Mouse (Mus musculus): ENCODE measurements around the gene Car2. TPM values are rescaled to one million over a fixed set of nuclear protein-coding genes. Genes with fewer than 3 reads are reported as not detected.

Gene Car2
- 19.4 and 22.0 TPM in 2 replicates for polyA plus RNA-seq (2015; fragmentation: Nextera tagmentation; extraction: Ambion mirVana)

DNA sequence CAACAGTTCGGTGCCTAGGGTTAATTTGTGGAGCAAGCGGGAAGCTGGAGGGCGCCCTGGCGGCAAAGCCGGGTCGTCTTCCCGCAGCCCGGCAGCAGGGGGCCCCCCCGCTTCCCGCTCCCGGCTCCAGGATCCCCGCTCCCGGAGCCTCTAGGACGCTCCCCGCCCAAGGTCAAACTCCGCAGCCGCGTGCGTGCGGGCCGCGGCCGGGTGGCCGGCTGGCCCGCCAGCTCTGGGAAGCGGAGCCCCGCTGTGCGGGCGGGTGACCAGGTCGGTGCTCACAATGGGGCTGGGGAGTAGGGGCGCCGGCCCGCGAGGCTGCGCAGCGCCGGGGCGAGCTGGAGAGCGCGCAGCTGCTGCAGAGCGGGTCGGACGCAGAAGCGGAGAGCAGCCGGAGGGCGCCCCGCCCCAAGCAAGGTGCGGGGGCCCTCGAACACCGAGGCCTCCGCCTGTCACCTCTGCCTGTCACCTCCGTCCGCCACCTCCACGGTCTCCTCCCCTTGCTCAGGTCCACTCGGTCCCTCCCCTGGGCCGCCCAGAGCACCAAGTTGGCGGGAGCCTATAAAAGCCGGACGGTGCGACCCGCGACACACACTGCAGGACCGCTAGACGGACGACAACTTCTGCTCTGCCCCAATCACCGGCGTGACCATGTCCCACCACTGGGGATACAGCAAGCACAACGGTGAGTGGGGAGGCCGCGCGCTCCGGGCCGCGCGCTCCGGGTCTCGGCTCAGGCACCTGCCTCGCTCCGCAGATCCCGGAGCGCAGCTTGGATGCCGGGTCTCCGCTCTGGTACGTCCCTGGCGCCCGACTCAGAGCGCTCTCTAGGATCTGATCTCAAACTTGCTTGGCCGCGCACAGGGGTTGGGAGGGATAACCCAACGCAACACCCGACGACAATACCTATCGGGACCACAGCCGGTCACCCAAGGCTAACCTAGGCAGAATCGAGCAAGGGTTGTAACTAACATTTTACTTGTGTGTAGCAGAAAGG is at the start of gene Car2:
Gene Car2 (plus strand): TSS at position 172 of the 997 bp plus-strand sequence.
- WGBS: under 1% methylated on average over 73 of the region's 95 CpGs
- Histone ChIP-seq H3K4me1 (ENCODE audit: control insufficient read depth, insufficient read depth, low read length) (peaks cover 2% of the 10 kb centered on the region; the same call in 1 of the 2 replicates), H3K4me2 (ENCODE audit: low read length) (peak within 1 kb of the TSS; percentile 82), H3K9me3 (replicated peaks; ENCODE audit: control insufficient read depth, low read length, poor library complexity, severe bottlenecking) (no peaks in the 10 kb centered on the region), H3K36me3 (ENCODE audit: control insufficient read depth, insufficient read depth, low read length) (no peaks in the 10 kb centered on the region), H3K27me3 (ENCODE audit: control insufficient read depth, insufficient read depth, low read depth, low read length) (peaks cover 2% of the 10 kb centered on the region; the same call in 1 of the 2 replicates), H3K9ac (ENCODE audit: low read depth, low read length) (peak within 1 kb of the TSS; percentile 82), H3K27ac (ENCODE audit: low read length) (peak within 1 kb of the TSS; percentile 69), H3K4me3 (ENCODE audit: low read depth, low read length) (peak within 1 kb of the TSS; percentile 94)
- peak; percentile 91 for ATAC-seq

DNA sequence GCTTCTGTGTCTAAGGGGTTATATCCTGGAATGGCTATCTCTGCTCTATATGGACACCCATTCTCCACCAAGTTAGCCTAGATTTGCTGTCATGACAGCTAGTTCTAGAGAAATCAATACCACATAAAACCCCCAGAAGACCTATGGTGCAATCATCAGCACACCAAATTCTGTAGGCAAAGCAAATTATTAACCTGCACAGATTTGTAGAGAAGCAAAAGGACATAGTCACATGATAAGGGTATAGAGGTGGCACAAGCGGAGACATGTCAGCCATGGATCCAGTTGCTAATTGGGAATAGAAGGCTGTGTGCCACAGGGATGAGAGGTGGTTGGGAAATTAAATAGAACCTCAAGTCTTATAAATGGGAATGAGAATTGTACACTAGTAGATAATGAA is 47.1 kb upstream of the Car2 start:
- no peak overlapping the region for H3K4me3 ChIP-seq (ENCODE audit: low read depth, low read length)
- 95% methylated on average over 1 of the region's 1 CpGs for WGBS

DNA sequence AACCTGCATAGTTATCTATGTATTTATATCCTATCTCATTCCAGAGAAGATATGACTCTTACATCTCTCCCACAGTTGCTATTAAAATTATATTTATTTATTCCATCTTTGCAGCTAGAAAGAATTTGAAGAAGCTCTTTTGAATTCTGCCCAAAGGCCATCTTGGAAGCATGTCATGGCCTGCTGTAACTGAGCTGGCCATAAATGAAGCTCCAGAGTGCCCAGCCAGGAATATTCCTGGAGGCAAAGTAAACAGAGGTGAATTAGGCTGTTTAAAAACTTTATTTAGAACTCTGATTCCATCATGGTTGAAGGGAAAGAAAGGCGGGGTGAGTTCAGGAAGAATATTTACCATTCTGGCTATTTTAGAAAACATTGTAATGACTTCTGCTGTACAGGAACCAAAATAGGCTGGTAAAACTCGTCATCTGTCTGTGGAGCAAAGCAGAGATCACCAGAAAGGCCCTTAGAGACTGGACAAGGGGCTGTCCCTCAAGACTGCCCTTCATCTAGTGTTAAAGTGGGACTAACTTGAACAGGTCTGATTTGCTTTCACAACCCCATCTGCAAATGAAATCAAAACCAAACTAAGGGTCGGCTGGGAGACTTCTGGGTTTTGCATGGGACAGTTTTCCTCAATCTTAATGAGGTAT is 46.5 kb upstream of the Car2 start:
- ATAC-seq: no peak
- WGBS: 87% methylated on average over 3 of the region's 3 CpGs
- Histone ChIP-seq H3K4me3 (ENCODE audit: low read depth, low read length) (no peak overlapping the region), H3K27me3 (ENCODE audit: control insufficient read depth, insufficient read depth, low read depth, low read length) (no peaks in the 10 kb centered on the region), H3K27ac (ENCODE audit: low read length) (no peak overlapping the region), H3K4me1 (ENCODE audit: control insufficient read depth, insufficient read depth, low read length) (no peaks in the 10 kb centered on the region), H3K4me2 (ENCODE audit: low read length) (no peak overlapping the region), H3K9ac (ENCODE audit: low read depth, low read length) (no peak overlapping the region), H3K36me3 (ENCODE audit: control insufficient read depth, insufficient read depth, low read length) (no peaks in the 10 kb centered on the region), H3K9me3 (replicated peaks; ENCODE audit: control insufficient read depth, low read length, poor library complexity, severe bottlenecking) (no peaks in the 10 kb centered on the region)

More for the DNA sequence above, 47.1 kb upstream of the Car2 start:
- Histone ChIP-seq H3K36me3 (ENCODE audit: control insufficient read depth, insufficient read depth, low read length) (no peaks in the 10 kb centered on the region), H3K4me2 (ENCODE audit: low read length) (no peak overlapping the region), H3K9me3 (replicated peaks; ENCODE audit: control insufficient read depth, low read length, poor library complexity, severe bottlenecking) (no peaks in the 10 kb centered on the region), H3K27ac (ENCODE audit: low read length) (no peak overlapping the region), H3K27me3 (ENCODE audit: control insufficient read depth, insufficient read depth, low read depth, low read length) (no peaks in the 10 kb centered on the region), H3K4me1 (ENCODE audit: control insufficient read depth, insufficient read depth, low read length) (no peaks in the 10 kb centered on the region), H3K9ac (ENCODE audit: low read depth, low read length) (no peak overlapping the region)
- ATAC-seq: no peak

DNA sequence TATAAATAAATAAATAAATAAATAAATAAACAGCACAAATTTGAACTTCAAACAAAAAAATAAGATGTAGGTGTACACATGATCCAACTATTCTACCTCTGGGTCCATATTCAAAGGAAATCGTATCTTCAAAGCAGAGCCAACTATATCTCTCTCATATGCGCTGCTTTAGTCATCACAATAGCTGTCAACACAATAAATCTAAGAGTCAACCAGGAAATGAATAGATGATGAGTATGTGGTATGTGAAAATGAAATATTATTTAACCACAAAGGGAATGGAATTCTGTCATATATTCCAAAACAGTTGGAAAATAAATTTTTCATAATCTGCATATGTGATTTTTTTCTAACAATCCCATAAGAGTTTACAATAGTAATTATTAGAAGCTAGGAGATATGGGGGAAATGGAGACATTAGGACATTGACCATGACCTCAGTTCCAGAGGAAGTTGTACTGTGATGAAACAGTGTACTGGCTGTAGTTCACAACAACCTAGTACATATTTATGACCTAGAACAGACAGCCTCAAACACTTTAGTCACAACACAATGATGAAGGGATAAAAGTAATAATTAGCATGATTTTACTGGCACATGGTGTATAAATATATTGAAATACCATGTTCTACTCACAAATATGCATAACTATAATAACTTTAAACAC is 37.4 kb upstream of the Car2 start:
- Histone ChIP-seq H3K4me1 (ENCODE audit: control insufficient read depth, insufficient read depth, low read length) (no peaks in the 10 kb centered on the region), H3K4me3 (ENCODE audit: low read depth, low read length) (no peak overlapping the region), H3K4me2 (ENCODE audit: low read length) (no peak overlapping the region), H3K9me3 (replicated peaks; ENCODE audit: control insufficient read depth, low read length, poor library complexity, severe bottlenecking) (no peaks in the 10 kb centered on the region), H3K36me3 (ENCODE audit: control insufficient read depth, insufficient read depth, low read length) (no peaks in the 10 kb centered on the region), H3K9ac (ENCODE audit: low read depth, low read length) (no peak overlapping the region), H3K27ac (ENCODE audit: low read length) (no peak overlapping the region), H3K27me3 (ENCODE audit: control insufficient read depth, insufficient read depth, low read depth, low read length) (no peaks in the 10 kb centered on the region)
- 93% methylated on average over 2 of the region's 2 CpGs for WGBS
- ATAC-seq: no peak

DNA sequence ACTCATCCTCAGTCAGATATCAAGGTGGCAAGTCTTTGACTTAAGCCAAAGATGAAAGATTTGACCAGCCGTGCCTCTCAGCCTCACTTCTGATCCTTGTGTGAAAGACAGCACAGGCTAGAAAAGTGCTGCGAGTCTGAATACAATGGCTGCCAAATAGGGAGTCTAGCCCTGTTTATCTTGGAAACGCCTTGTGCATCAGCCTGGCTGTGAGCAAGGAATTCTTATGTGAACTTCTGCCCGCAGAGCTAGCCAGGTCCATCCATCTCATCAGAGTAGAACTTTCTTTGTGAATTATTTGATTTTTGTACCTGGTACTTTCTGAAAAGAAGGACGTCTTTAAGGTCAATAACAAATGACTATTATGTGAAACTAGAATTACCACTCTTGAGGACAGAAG is 32.1 kb upstream of the Car2 start:
- Histone ChIP-seq H3K4me3 (ENCODE audit: low read depth, low read length) (no peak overlapping the region), H3K9me3 (replicated peaks; ENCODE audit: control insufficient read depth, low read length, poor library complexity, severe bottlenecking) (no peaks in the 10 kb centered on the region), H3K36me3 (ENCODE audit: control insufficient read depth, insufficient read depth, low read length) (no peaks in the 10 kb centered on the region), H3K4me1 (ENCODE audit: control insufficient read depth, insufficient read depth, low read length) (no peaks in the 10 kb centered on the region), H3K27ac (ENCODE audit: low read length) (no peak overlapping the region), H3K9ac (ENCODE audit: low read depth, low read length) (no peak overlapping the region), H3K27me3 (ENCODE audit: control insufficient read depth, insufficient read depth, low read depth, low read length) (no peaks in the 10 kb centered on the region), H3K4me2 (ENCODE audit: low read length) (no peak overlapping the region)
- no peak for ATAC-seq
- 67% methylated on average over 5 of the region's 5 CpGs for WGBS

DNA sequence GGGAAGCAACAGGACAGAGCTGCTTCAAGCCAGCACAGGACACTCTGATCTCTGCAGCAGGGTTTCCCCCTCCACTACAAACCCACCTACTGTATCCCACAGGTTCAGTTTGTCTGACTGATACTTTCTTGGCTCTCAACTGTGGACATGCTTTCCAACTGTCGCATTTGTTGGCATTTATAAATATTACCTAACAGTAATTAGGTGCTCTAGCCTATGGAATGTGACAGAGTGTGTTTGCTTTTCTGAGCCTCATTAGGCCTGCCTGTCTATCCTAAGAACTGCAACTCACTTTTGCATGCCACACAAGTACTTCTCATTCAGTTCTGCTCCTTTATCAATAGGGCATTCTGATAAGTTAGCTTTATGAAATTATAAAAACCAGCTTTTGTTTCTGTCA is 31.6 kb upstream of the Car2 start:
- Histone ChIP-seq H3K36me3 (ENCODE audit: control insufficient read depth, insufficient read depth, low read length) (no peaks in the 10 kb centered on the region), H3K9me3 (replicated peaks; ENCODE audit: control insufficient read depth, low read length, poor library complexity, severe bottlenecking) (no peaks in the 10 kb centered on the region), H3K4me2 (ENCODE audit: low read length) (no peak overlapping the region), H3K4me3 (ENCODE audit: low read depth, low read length) (no peak overlapping the region), H3K4me1 (ENCODE audit: control insufficient read depth, insufficient read depth, low read length) (no peaks in the 10 kb centered on the region), H3K27me3 (ENCODE audit: control insufficient read depth, insufficient read depth, low read depth, low read length) (no peaks in the 10 kb centered on the region), H3K27ac (ENCODE audit: low read length) (no peak overlapping the region), H3K9ac (ENCODE audit: low read depth, low read length) (no peak overlapping the region)
- no peak for ATAC-seq
- 71% methylated on average over 1 of the region's 1 CpGs for WGBS

DNA sequence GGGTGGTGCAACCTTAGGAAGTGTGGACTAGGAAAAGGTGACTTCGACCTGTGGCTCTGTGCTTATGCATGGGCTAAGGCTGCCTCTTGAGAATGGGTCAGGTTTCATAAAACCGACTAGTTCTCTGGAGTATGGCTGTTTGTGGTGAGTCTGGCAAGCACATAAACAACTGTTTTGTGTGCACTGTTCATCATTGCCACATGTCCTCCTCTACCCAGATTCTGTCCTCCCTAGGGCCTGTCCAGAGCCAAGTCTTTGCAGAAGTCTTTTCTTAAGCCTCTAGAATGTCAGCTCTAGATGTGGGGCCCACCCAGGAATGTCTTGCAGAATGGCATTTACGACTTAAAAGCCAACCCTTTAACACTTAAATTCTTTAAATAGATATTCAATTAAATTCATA is 28.2 kb upstream of the Car2 start:
- H3K27ac ChIP-seq (ENCODE audit: low read length): no peak overlapping the region
- no peak overlapping the region for H3K9ac ChIP-seq (ENCODE audit: low read depth, low read length)
- no peak overlapping the region for H3K4me3 ChIP-seq (ENCODE audit: low read depth, low read length)
- ATAC-seq: no peak
- H3K4me1 ChIP-seq (ENCODE audit: control insufficient read depth, insufficient read depth, low read length): peaks cover 9% of the 10 kb centered on the region; the same call in 1 of the 2 replicates
- no peak overlapping the region for H3K4me2 ChIP-seq (ENCODE audit: low read length)
- 94% methylated on average over 3 of the region's 3 CpGs for WGBS
- no peaks in the 10 kb centered on the region for H3K27me3 ChIP-seq (ENCODE audit: control insufficient read depth, insufficient read depth, low read depth, low read length)
- no peaks in the 10 kb centered on the region for H3K9me3 ChIP-seq (replicated peaks; ENCODE audit: control insufficient read depth, low read length, poor library complexity, severe bottlenecking)
- H3K36me3 ChIP-seq (ENCODE audit: control insufficient read depth, insufficient read depth, low read length): no peaks in the 10 kb centered on the region

DNA sequence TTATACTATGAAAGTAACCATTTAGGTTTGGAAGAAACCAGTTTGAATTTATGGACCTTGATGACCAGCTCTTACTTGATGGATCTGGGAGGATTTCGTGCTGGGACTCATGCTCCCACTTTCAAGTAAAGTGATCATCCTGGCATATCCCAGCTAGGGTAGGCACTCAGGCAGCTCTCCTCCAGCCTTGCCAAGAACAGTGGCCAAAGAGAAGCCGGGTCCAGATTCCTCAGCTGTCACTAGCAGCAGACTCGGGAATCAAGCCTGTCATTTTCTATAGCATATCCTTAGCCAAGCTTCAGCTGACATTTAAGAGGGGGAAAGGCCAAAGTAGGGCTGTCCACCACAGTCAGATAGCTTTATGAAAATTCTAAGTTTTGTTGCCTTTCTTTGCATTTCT is 25.8 kb upstream of the Car2 start:
- Histone ChIP-seq H3K4me3 (ENCODE audit: low read depth, low read length) (no peak overlapping the region), H3K4me2 (ENCODE audit: low read length) (no peak overlapping the region), H3K27me3 (ENCODE audit: control insufficient read depth, insufficient read depth, low read depth, low read length) (no peaks in the 10 kb centered on the region), H3K27ac (ENCODE audit: low read length) (no peak overlapping the region), H3K9ac (ENCODE audit: low read depth, low read length) (no peak overlapping the region), H3K36me3 (ENCODE audit: control insufficient read depth, insufficient read depth, low read length) (no peaks in the 10 kb centered on the region), H3K9me3 (replicated peaks; ENCODE audit: control insufficient read depth, low read length, poor library complexity, severe bottlenecking) (no peaks in the 10 kb centered on the region), H3K4me1 (ENCODE audit: control insufficient read depth, insufficient read depth, low read length) (peaks cover 15% of the 10 kb centered on the region; the same call in 1 of the 2 replicates)
- ATAC-seq: no peak
- WGBS: 80% methylated on average over 3 of the region's 3 CpGs
